In the genomic region with DNA sequence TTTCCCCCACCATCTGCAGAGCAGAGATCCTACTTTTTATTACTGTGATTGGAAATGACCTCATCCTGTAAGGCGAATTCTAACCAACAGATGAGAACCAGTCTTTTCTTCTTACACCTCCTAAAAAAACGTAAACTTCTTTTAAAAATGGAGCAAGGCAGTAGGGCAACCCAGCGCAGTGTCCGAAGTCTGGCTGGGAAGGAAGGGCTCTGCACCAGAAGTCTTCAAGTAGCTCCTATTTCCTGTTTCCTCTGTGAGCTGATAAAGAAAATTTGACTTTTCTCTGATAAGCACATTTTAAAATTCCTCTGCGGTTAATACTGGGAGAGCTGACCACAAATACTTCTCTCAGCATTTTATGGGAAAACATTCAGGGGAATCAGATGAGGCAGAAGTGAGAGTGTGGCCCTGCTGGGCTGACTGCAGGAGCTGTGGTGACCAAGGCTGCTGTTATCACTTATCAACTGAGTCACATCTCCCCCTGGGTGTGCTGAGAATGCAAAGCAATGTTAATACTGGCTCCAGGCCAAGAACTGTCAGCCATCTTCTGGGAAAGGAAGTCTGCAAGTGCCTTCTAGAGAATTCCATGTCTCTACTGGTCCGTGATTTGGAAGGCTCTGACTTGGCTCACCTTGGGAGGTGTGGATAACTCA, we compare ENCODE assay signal across 9 mouse cellular contexts. TPM values are rescaled to one million over a fixed set of nuclear protein-coding genes. Genes with fewer than 3 reads are reported as not detected.
DNase-seq lines count a peak whose midpoint lies in the region; ATAC-seq and TF ChIP-seq lines count a peak whose summit lies in the region.
"Had no signal": no experiment of that assay in that cellular context is flagged by ENCODE, and none has a peak within 500 bp of the region (broad histone marks: within the 10 kb centered on the region; RNA-seq: fewer than 3 reads in every experiment).

No protein-coding gene starts in this region.

- H3K4me3 ChIP-seq in heart, embryonic 16.5 days (ENCODE audit: low read length) = no peak overlapping the region
- H3K4me3 ChIP-seq in liver, embryonic 11.5 days (ENCODE audit: low read depth, low read length) = no peak overlapping the region
- no peak overlapping the region for H3K4me3 ChIP-seq in gastrocnemius, adult 2 months

- TF ChIP-seq CTCF in gastrocnemius, adult 2 months (IDR thresholded peaks at IDR 0.05) = no peak

- WGBS in heart, embryonic 16.5 days = 30% methylated on average over 6 of the region's 6 CpGs
- 25% methylated on average over 6 of the region's 6 CpGs for WGBS in liver, embryonic 11.5 days

- no peaks in the 10 kb centered on the region for H3K9me3 ChIP-seq in heart, embryonic 16.5 days (replicated peaks; ENCODE audit: control insufficient read depth, low read length)
- H3K9me3 ChIP-seq in liver, embryonic 11.5 days (ENCODE audit: control insufficient read depth, low read length) = no peaks in the 10 kb centered on the region

- intact Hi-C loops in gastrocnemius, postnatal 36 days (cut with DNase I) = no loop called here
- intact Hi-C loops in left cerebral cortex, postnatal 36 days (cut with DNase I) = no loop called here
- intact Hi-C loops in gastrocnemius, adult 2 months (cut with DNase I) = no loop called here

- DNase-seq in adrenal gland, adult (ENCODE audit: inconsistent age in 2 of 2, low spot score in 1 of 2) = peak; percentile 26 to 71
- no peak for DNase-seq in adrenal gland, postnatal 25 days
- peak; percentile 69 for DNase-seq in Muller cell, postnatal 12 days (ENCODE audit: inconsistent ontology term)
- no peak for DNase-seq in liver, embryonic 11.5 days (ENCODE audit: low spot score)
- DNase-seq in gastrocnemius, postnatal 36 days = no peak
- no peak for DNase-seq in left cerebral cortex, postnatal 36 days (ENCODE audit: low spot score in 2 of 2)
- DNase-seq in gastrocnemius, adult 2 months = no peak

- peak; percentile 67 for ATAC-seq in heart, embryonic 16.5 days (replicated peaks; ENCODE audit: extremely low read depth, insufficient read depth, low FRiP score)
- ATAC-seq in liver, embryonic 11.5 days (replicated peaks; ENCODE audit: low FRiP score) = 0 out of 2 replicates have a peak, but pooled peaks have one; percentile 47

- H3K4me2 ChIP-seq in heart, embryonic 16.5 days (ENCODE audit: low read depth, low read length) = 0 out of 2 replicates have a peak overlapping the region, but pooled peaks have one; percentile 0
- no peak overlapping the region for H3K4me2 ChIP-seq in liver, embryonic 11.5 days

- H3K27me3 ChIP-seq in heart, embryonic 16.5 days (ENCODE audit: control insufficient read depth, insufficient read depth, low read length) = no peaks in the 10 kb centered on the region
- peaks cover 3% of the 10 kb centered on the region; the same call in 1 of the 2 replicates for H3K27me3 ChIP-seq in liver, embryonic 11.5 days (replicated peaks; ENCODE audit: control insufficient read depth, insufficient read depth, low read length)

- no peaks in the 10 kb centered on the region for H3K36me3 ChIP-seq in heart, embryonic 16.5 days (ENCODE audit: control insufficient read depth, insufficient read depth)
- no peaks in the 10 kb centered on the region for H3K36me3 ChIP-seq in liver, embryonic 11.5 days (ENCODE audit: control insufficient read depth, insufficient read depth, low read length)

- no peak overlapping the region for H3K9ac ChIP-seq in heart, embryonic 16.5 days (ENCODE audit: low read length)
- no peak overlapping the region for H3K9ac ChIP-seq in liver, embryonic 11.5 days (ENCODE audit: low read depth, low read length)

- no peaks in the 10 kb centered on the region; the same call in none of the 2 replicates for H3K4me1 ChIP-seq in heart, embryonic 16.5 days (ENCODE audit: control insufficient read depth, insufficient read depth, low read length)
- peaks cover 4% of the 10 kb centered on the region; the same call in 1 of the 2 replicates for H3K4me1 ChIP-seq in liver, embryonic 11.5 days (replicated peaks; ENCODE audit: control insufficient read depth, insufficient read depth, low read length)

- H3K27ac ChIP-seq in heart, embryonic 16.5 days (ENCODE audit: low read length) = peak overlapping the region; percentile 27; the same call in 1 of the 2 replicates
- no peak overlapping the region for H3K27ac ChIP-seq in liver, embryonic 11.5 days (ENCODE audit: low read depth, low read length)
- no peak overlapping the region for H3K27ac ChIP-seq in gastrocnemius, adult 2 months
- H3K27ac ChIP-seq: macrophage had no signal

RNA-seq across cellular contexts. Expression of gene Adam12, which starts 55.8 kb away (rescaled TPM):
- total RNA-seq in adrenal gland, postnatal 25 days (2021) = 10.2 and 10.5 TPM in 2 replicates
- 3.1 and 3.8 TPM in 2 replicates for polyA plus RNA-seq in heart, embryonic 16.5 days (2015; fragmentation: Nextera tagmentation; extraction: Ambion mirVana)
- polyA plus RNA-seq in liver, embryonic 11.5 days (2014; fragmentation: Nextera tagmentation; extraction: Ambion mirVana) = 11.0 and 11.8 TPM in 2 replicates
- 1 to 10 TPM in 1 of 2 experiments, under 1 TPM in 1; 0.82 to 1.8 TPM for total RNA-seq in gastrocnemius, postnatal 36 days (2021)
- 1 to 10 TPM; 4.0 to 7.6 TPM for total RNA-seq in left cerebral cortex, postnatal 36 days (2021)
- under 1 TPM; 0.31 to 0.78 TPM for total RNA-seq in gastrocnemius, adult 2 months (2021)
- polyA plus RNA-seq: macrophage had no signal

Comparison
In these comparisons a context has a peak if more than half of its experiments do, and no peak if none do; other contexts are left out.
1. DNase-seq: peak in adrenal gland, adult (2 of 2) and Muller cell, postnatal 12 days (single experiment); none in adrenal gland, postnatal 25 days (single experiment), liver, embryonic 11.5 days (single experiment), gastrocnemius, postnatal 36 days (0 of 2), left cerebral cortex, postnatal 36 days (0 of 2) and gastrocnemius, adult 2 months (single experiment).